ENCODE assay signal across 12 mouse cellular contexts in genomic region chr5:100520223-100520622, GRCm38 (mm10). TPM values are rescaled to one million over a fixed set of nuclear protein-coding genes. Genes with fewer than 3 reads are reported as not detected.
DNase-seq lines count a peak whose midpoint lies in the region; ATAC-seq and TF ChIP-seq lines count a peak whose summit lies in the region.
"Had no signal": no experiment of that assay in that cellular context is flagged by ENCODE, and none has a peak within 500 bp of the region (broad histone marks: within the 10 kb centered on the region; RNA-seq: fewer than 3 reads in every experiment).

No protein-coding gene starts in this region.

- no peak overlapping the region for H3K27ac ChIP-seq in kidney, postnatal 0 days
- H3K27ac ChIP-seq in hindbrain, postnatal 0 days: no peak overlapping the region
- H3K27ac ChIP-seq in neural tube, embryonic 13.5 days (replicated peaks): no peak overlapping the region
- H3K27ac ChIP-seq: gastrocnemius, adult 2 months had no signal

- H3K9me3 ChIP-seq in erythroblast, embryonic 14.5 days (ENCODE audit: control insufficient read depth, low read length): no peaks in the 10 kb centered on the region
- H3K9me3 ChIP-seq in kidney, postnatal 0 days (replicated peaks; ENCODE audit: low read length): no peaks in the 10 kb centered on the region
- H3K9me3 ChIP-seq in hindbrain, postnatal 0 days (ENCODE audit: low read length): no peaks in the 10 kb centered on the region
- no peaks in the 10 kb centered on the region for H3K9me3 ChIP-seq in neural tube, embryonic 13.5 days

- no peak for DNase-seq in kidney, postnatal 0 days (ENCODE audit: low spot score)
- no peak for DNase-seq in kidney, postnatal 4 days
- DNase-seq in hindbrain, postnatal 0 days (ENCODE audit: low spot score): no peak
- DNase-seq in embryo, embryonic 10.5 days (ENCODE audit: low spot score): no peak
- no peak for DNase-seq in right cerebral cortex, adult 18-20 months
- DNase-seq: adrenal gland, postnatal 14 days; gastrocnemius, adult 2 months; kidney, postnatal 14 days; thymus, postnatal 25 days had no signal

- 80% methylated on average over 2 of the region's 2 CpGs for WGBS in kidney, postnatal 0 days
- WGBS in hindbrain, postnatal 0 days: 92% methylated on average over 2 of the region's 2 CpGs
- whole genome bisulfite sequencing in neural tube, embryonic 13.5 days: 95% methylated on average over 2 of the region's 2 CpGs

- H3K27me3 ChIP-seq in erythroblast, embryonic 14.5 days (ENCODE audit: control insufficient read depth): peaks cover 9% of the 10 kb centered on the region
- no peaks in the 10 kb centered on the region for H3K27me3 ChIP-seq in kidney, postnatal 0 days (ENCODE audit: insufficient read depth, low read length)
- no peaks in the 10 kb centered on the region for H3K27me3 ChIP-seq in hindbrain, postnatal 0 days (ENCODE audit: insufficient read depth, low read length)
- peaks cover 9% of the 10 kb centered on the region for H3K27me3 ChIP-seq in neural tube, embryonic 13.5 days

- peaks cover 21% of the 10 kb centered on the region for H3K36me3 ChIP-seq in erythroblast, embryonic 14.5 days (ENCODE audit: control insufficient read depth)
- H3K36me3 ChIP-seq in kidney, postnatal 0 days (ENCODE audit: insufficient read depth, low read length): no peaks in the 10 kb centered on the region
- H3K36me3 ChIP-seq in hindbrain, postnatal 0 days (ENCODE audit: insufficient read depth, low read length): no peaks in the 10 kb centered on the region
- H3K36me3 ChIP-seq in neural tube, embryonic 13.5 days: peaks cover 10% of the 10 kb centered on the region; the same call in 1 of the 2 replicates

- peak overlapping the region; percentile 92 for H3K4me3 ChIP-seq in erythroblast, embryonic 14.5 days (replicated peaks)
- no peak overlapping the region for H3K4me3 ChIP-seq in kidney, postnatal 0 days (replicated peaks; ENCODE audit: low read depth, low read length)
- no peak overlapping the region for H3K4me3 ChIP-seq in hindbrain, postnatal 0 days (ENCODE audit: low read length)
- H3K4me3 ChIP-seq in neural tube, embryonic 13.5 days: no peak overlapping the region

- H3K4me1 ChIP-seq in erythroblast, embryonic 14.5 days (ENCODE audit: control insufficient read depth): peaks cover 31% of the 10 kb centered on the region
- H3K4me1 ChIP-seq in kidney, postnatal 0 days (replicated peaks; ENCODE audit: insufficient read depth, low read length): peaks cover 13% of the 10 kb centered on the region
- peaks cover 10% of the 10 kb centered on the region for H3K4me1 ChIP-seq in hindbrain, postnatal 0 days (ENCODE audit: insufficient read depth, low read length)
- H3K4me1 ChIP-seq in neural tube, embryonic 13.5 days (replicated peaks): peaks cover 21% of the 10 kb centered on the region

- no peak overlapping the region for H3K9ac ChIP-seq in kidney, postnatal 0 days (ENCODE audit: low read depth, low read length)
- H3K9ac ChIP-seq in hindbrain, postnatal 0 days (replicated peaks; ENCODE audit: low read length): no peak overlapping the region
- H3K9ac ChIP-seq in neural tube, embryonic 13.5 days: 0 out of 2 replicates have a peak overlapping the region, but pooled peaks have one; percentile 22

- no peak for TF ChIP-seq CTCF in kidney, postnatal 0 days (IDR thresholded peaks at IDR 0.05; ENCODE audit: low read depth)
- TF ChIP-seq CTCF in hindbrain, postnatal 0 days (IDR thresholded peaks at IDR 0.05; ENCODE audit: low read depth): no peak

- ATAC-seq in erythroblast, adult 5-6 weeks (replicated peaks; ENCODE audit: low FRiP score, poor library complexity, severe bottlenecking): no peak
- no peak for ATAC-seq in kidney, postnatal 0 days (replicated peaks; ENCODE audit: low FRiP score, low read depth)
- ATAC-seq in hindbrain, postnatal 0 days: no peak
- no peak for ATAC-seq in neural tube, embryonic 13.5 days (ENCODE audit: low read depth)

- H3K4me2 ChIP-seq in kidney, postnatal 0 days (ENCODE audit: low read length): peak overlapping the region; percentile 21; the same call in 1 of the 2 replicates
- H3K4me2 ChIP-seq in hindbrain, postnatal 0 days (ENCODE audit: low read depth, low read length): 0 out of 2 replicates have a peak overlapping the region, but pooled peaks have one; percentile 7
- peak overlapping the region; percentile 93 for H3K4me2 ChIP-seq in neural tube, embryonic 13.5 days

RNA-seq across cellular contexts. Expression of gene Cops4, which starts 2.1 kb away (rescaled TPM):
- polyA plus RNA-seq in erythroblast, embryonic 14.5 days (2012): 0.84 and 2.2 TPM in 2 replicates
- total RNA-seq in erythroblast, adult 5-6 weeks (2015; ENCODE audit: low replicate concordance): 19.4 and 27.5 TPM in 2 replicates
- 19.7 and 30.5 TPM in 2 replicates for total RNA-seq in erythroblast, adult 5-6 weeks (2017; ENCODE audit: low replicate concordance)
- 142 and 156 TPM in 2 replicates for polyA plus RNA-seq in kidney, postnatal 0 days (2015; fragmentation: Nextera tagmentation; extraction: Ambion mirVana)
- total RNA-seq in hindbrain, postnatal 0 days (2014; rRNA removed): 91.7 and 97.5 TPM in 2 replicates
- 169 and 172 TPM in 2 replicates for polyA plus RNA-seq in hindbrain, postnatal 0 days (2015; fragmentation: Nextera tagmentation; extraction: Ambion mirVana)
- polyA plus RNA-seq in neural tube, embryonic 13.5 days (2015; fragmentation: Nextera tagmentation; extraction: Ambion mirVana): 195 TPM in 2 replicates

RNA-seq across cellular contexts. Expression of gene Lin54, which starts 19.8 kb away (rescaled TPM):
- 0.10 and 0.25 TPM in 2 replicates for polyA plus RNA-seq in erythroblast, embryonic 14.5 days (2012)
- 27.2 and 29.0 TPM in 2 replicates for total RNA-seq in erythroblast, adult 5-6 weeks (2015; ENCODE audit: low replicate concordance)
- 17.7 and 19.5 TPM in 2 replicates for total RNA-seq in erythroblast, adult 5-6 weeks (2017; ENCODE audit: low replicate concordance)
- 8.6 and 9.2 TPM in 2 replicates for polyA plus RNA-seq in kidney, postnatal 0 days (2015; fragmentation: Nextera tagmentation; extraction: Ambion mirVana)
- 13.9 and 19.3 TPM in 2 replicates for total RNA-seq in hindbrain, postnatal 0 days (2014; rRNA removed)
- 6.7 and 8.3 TPM in 2 replicates for polyA plus RNA-seq in hindbrain, postnatal 0 days (2015; fragmentation: Nextera tagmentation; extraction: Ambion mirVana)
- polyA plus RNA-seq in neural tube, embryonic 13.5 days (2015; fragmentation: Nextera tagmentation; extraction: Ambion mirVana): 6.7 and 8.4 TPM in 2 replicates

RNA-seq across cellular contexts. Expression of gene Plac8, which starts 51.8 kb away (rescaled TPM):
- 0.08 TPM in 1 of 2 replicates, not detected in the other for polyA plus RNA-seq in erythroblast, embryonic 14.5 days (2012)
- 479 and 590 TPM in 2 replicates for total RNA-seq in erythroblast, adult 5-6 weeks (2015; ENCODE audit: low replicate concordance)
- 231 and 307 TPM in 2 replicates for total RNA-seq in erythroblast, adult 5-6 weeks (2017; ENCODE audit: low replicate concordance)
- polyA plus RNA-seq in kidney, postnatal 0 days (2015; fragmentation: Nextera tagmentation; extraction: Ambion mirVana): 146 and 169 TPM in 2 replicates
- 1.3 and 3.9 TPM in 2 replicates for total RNA-seq in hindbrain, postnatal 0 days (2014; rRNA removed)
- polyA plus RNA-seq in hindbrain, postnatal 0 days (2015; fragmentation: Nextera tagmentation; extraction: Ambion mirVana): 2.8 and 3.4 TPM in 2 replicates
- 1.7 and 2.2 TPM in 2 replicates for polyA plus RNA-seq in neural tube, embryonic 13.5 days (2015; fragmentation: Nextera tagmentation; extraction: Ambion mirVana)
- total RNA-seq: gastrocnemius, adult 2 months had no signal

Comparison
In these comparisons a context has a peak if more than half of its experiments do, and no peak if none do; other contexts are left out.
1. H3K4me2 ChIP-seq: peak in every context shown above with its lines; median percentile 93 in neural tube, embryonic 13.5 days; 21 in kidney, postnatal 0 days; 7 in hindbrain, postnatal 0 days.
2. RNA of gene Cops4, which starts 2.1 kb away (polyA plus RNA-seq): 195 TPM in neural tube, embryonic 13.5 days, 169 to 172 TPM in hindbrain, postnatal 0 days and 142 to 156 TPM in kidney, postnatal 0 days; 0.84 to 2.2 TPM in erythroblast, embryonic 14.5 days; every median in the first group is over 10 times any median in the second.
3. RNA of gene Plac8, which starts 51.8 kb away (polyA plus RNA-seq): 146 to 169 TPM in kidney, postnatal 0 days; 2.8 to 3.4 TPM in hindbrain, postnatal 0 days, 1.7 to 2.2 TPM in neural tube, embryonic 13.5 days and 0.08 TPM in erythroblast, embryonic 14.5 days; every median in the first group is over 10 times any median in the second.